Mouse (Mus musculus): Measurements from ENCODE around the gene Zfp91. TPM values are rescaled to one million over a fixed set of nuclear protein-coding genes. Genes with fewer than 3 reads are reported as not detected.
"Not testable (repeated sequence)": the region's sequence is repeated elsewhere in the genome, so short reads cannot be mapped to it uniquely, and the experiment has no call there.

Zfp91 gene
- total RNA-seq, 2 experiments from 2014 or later: 80.6 to 86.3 TPM

- peak; percentile 97 for DNase-seq
Observed at GRCm38 (mm10) chr19:12794056-12795044, 1.6 kb downstream of the Zfp91 start.

DNA sequence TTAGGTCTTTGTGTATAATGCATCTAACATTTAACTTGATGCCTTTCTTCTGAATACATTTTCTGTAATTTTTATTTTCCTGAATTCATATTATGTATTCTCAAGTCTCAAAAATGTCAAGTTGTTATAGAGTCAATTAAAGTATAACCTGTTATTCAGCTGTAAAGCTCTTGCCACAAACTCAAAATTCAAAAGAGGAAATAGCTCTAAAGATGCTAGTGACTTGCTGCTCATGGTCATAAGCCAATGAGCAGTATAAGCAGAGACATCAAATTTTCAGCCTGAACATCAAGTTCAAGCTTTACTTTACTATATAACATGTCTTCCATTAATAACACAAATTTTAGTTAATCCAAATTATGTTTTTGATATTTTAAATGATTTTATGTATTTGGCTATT is 3.6 kb downstream of the Zfp91 start:
- no peak for DNase-seq

DNA sequence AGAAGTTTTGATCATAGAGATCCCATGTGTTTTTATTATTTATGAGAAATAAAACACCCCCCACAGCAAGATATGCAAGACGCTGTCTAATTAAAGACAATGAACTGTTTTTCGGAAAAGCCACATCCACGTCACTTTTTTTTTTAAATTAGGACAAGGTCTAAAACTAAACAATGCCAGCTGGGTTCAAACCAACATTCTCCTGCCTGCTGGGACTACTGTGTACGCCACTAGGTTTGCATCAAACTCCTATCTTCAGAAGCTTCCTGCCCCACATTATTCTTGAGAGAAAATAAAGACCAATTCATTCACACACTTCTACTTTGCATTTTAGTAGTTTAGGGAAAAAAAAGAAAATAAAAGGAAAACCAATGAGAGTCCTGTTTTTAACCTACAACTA is 8.2 kb downstream of the Zfp91 start:
- no peak for DNase-seq

DNA sequence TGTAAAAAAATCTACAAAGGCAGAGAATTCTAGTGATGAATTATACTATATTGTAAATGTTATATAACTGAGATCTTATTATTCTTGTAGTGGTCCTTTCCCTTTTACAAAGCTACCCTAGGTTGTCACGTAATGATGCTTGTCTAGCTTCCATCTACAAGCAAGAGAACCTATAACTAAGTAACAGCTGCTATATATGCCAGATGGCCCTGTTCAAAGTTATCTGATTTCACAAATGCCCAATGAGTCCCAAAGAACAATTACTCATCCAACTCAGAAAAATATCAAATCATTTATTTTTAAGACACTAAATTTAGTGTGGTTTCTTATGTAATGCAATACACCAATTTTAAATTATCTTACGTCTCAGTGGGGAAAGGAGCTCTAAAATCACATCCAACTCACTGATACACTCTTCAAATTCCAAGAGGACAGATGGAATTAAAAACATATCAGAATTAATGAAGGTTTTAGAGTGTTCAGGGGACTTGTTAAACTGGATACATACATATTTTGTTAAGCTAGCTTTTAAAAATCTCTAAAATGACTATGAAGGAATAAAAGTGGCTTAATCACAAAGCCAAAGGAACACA is 9.0 kb downstream of the Zfp91 start:
- no peak for DNase-seq

DNA sequence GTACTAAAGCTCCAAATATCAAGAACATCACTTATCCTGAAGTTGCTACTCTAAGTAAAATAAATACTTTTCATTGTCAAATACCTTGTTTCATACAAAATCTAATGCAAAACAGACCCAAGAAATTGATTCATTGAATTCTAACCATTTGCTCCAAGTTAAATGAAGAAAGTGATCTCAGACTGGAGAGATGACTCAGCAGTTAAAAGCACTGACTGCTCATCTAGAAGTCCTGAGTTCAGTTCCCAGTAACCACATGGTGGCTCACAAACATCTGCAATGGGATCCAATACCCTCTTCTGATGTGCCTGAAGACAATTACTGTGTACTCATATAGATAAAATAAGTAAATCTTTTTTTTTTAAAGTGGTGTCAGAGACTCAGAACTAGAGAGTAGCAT is 15.5 kb downstream of the Zfp91 start:
- no peak for DNase-seq

DNA sequence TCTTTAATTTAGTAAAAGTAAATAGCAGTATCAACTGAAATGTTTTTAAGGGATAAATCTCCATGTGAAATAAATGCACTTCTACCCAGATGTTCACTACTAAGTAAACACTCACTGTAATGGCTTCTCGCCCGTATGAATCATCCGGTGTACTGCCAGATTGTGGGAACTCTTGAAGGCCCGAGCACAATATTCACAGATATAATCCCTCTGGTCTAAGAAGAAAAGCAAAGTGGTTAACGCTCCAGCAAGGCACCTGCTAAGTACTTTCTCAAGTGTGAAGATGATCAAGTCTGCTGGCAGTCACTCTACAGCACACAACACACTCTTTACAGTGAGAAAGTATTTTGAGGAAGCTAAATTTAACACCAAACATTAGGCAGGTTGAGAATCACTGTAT is 25.0 kb downstream of the Zfp91 start:
- peak; percentile 30 for DNase-seq

DNA sequence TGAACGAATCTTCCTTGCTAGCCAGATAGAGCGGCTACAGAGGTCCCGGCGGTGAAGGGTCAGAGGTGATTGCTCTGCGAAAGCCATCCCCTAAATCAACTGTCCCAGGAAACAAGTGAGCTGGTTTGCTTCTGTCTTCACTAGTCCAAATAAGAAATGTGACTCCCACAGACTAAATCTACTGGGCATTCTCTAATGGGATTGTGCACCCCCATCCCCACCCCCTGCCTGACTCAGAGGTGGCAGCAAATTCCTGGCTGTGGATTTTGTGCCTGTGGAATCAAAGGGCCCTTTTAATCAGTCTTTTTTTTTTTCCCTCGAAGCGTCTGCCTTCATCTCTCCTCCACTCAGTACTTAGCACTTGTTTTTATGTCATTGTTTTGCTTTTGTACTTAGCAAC is 30.6 kb downstream of the Zfp91 start, which contains the start of gene Cntf:
TSS of gene Cntf (minus strand) at position 325 of the 400 bp plus-strand sequence.
- no peak for DNase-seq

GRCm38 (mm10) chr19:12762212-12763130 is 33.5 kb downstream of the Zfp91 start:
- DNase-seq: no peak

DNA sequence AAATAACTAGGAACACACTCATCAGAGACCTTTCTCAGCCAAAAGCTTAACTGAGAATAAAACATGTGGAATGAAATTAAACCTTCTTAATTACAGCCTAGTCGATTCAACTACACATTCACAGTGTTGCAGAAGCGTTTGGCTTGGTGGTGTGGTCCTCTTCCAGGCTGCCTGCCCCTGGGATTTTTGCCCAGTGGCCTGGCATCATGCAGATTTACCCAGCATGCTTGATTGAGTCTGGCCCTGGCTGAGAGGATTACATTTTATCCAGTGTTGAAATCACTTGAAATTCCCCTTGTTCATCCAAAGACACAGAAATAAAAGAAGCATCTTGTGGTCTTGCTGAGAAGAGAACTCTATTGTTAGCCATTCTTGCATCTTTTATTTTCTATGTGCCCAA is 36.3 kb downstream of the Zfp91 start:
- DNase-seq: peak; percentile 78

- DNase-seq: no peak
Observed at GRCm38 (mm10) chr19:12758936-12759478, 36.9 kb downstream of the Zfp91 start.

- DNase-seq: peak; percentile 23
Observed at GRCm38 (mm10) chr19:12756286-12756685, 39.6 kb downstream of the Zfp91 start.

DNA sequence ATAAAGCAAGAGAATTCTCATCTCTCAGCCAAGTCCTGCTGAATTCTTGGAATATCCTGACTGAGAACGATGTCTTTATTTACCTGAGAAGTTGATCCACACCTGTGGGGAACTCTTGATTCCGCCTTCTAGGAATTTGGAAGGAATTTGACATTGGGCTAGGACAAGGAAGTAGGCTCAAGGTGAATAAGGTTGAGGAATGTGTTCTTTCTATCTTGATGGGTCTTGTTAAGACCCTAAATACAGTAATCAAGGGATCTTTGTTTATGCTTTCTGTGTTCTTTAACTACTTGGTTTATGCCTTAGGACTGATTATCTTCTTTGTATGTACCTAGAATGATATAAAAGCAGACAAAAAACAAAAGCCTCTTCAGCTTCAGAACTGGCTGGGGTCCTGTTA is 64.0 kb downstream of the Zfp91 start:
- no peak for DNase-seq

GRCm38 (mm10) chr19:12731036-12731435 is 64.9 kb downstream of the Zfp91 start:
- no peak for DNase-seq

DNA sequence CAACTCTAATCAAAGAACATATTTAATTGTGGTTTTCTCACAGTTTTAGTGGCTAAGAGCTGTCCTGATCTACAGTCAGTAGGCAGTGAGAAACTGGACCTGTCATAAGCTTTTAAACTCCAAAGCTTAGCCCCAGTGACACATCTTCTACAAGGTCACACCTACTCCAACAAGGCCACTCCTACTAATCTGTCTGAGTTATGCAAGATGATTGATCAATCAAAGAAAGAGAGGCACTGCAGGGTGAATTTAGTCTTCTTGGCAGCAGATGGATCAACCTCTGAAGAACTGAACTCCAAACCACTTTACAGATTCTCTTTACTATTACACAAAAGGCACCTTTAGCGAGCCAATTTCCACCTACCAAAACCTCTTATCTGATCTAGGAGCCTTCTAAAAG is 70.1 kb downstream of the Zfp91 start:
- no peak for DNase-seq

DNA sequence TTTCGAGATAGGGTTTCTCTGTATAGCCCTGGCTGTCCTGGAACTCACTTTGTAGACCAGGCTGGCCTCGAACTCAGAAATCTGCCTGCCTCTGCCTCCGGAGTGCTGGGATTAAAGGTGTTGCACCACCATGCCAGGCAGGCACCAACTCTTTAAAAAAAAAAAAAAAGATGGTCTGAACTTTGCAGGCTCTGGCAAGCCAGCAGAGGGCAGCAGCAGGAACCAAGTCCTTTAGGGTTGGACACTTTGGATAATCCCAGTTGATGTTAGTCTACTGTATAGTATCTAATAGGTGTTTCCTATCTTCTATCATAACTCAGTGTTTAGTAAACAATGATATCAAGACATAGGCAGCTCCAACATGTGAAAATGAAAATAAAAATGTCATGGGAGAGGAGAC is 73.6 kb downstream of the Zfp91 start:
- DNase-seq: peak; percentile 65

DNA sequence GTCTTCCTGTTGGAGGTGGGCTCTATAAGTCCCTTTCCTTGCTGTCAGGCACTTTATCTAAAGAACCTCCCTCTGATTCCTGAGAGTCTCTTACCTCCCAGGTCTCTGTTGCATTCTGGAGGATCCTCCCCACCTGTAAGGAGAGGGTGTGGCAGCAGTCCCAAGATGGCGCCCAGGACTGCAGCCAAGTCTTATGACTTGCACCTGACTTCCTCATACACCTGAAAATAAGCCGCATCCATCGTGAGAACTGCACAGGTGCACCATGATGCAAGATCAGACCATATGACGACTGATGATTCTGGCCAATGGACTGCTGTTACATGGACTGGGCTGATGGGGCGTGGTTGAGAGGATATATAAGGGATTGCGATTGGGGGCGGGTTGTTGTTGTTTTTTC is 74.3 kb downstream of the Zfp91 start:
- DNase-seq: not testable (repeated sequence)

- not testable (repeated sequence) for DNase-seq
Observed at GRCm38 (mm10) chr19:12720919-12721318, 75.0 kb downstream of the Zfp91 start.

DNA sequence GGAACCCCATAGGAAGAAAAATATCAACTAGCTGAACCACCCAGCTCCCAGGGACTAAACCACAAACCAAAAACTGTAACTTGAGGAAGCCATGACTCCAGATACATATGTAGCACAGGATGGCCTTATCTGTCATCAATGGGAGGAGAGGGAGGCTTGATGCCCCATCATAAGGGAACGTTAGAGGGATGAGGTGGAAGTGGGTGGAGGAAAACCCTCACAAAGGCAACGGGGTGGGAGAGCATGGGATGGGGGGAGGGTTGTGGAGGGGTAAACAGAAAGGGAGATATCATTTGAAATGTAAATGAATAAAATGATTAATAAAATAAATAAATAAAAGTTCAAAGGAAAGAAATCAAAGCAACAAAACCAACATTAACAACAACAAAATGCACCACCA is 75.5 kb downstream of the Zfp91 start:
- no peak for DNase-seq

GRCm38 (mm10) chr19:12719189-12719588 is 76.7 kb downstream of the Zfp91 start:
- no peak for DNase-seq
